Mouse (Mus musculus) embryonic stem cell, embryonic (primary cell): Measurements from ENCODE around the gene Cd82.

Experiments used
- CTCF ChIA-PET, 4 experiments: fragments of 300-600 bp in 2 of 4; fragments of 350-600 bp in 2 of 4; sonication (Branson Sonifier 250); formaldehyde crosslinking; loops; one replicate each; lab custom pipeline; 2022; ENCODE audit warnings: inconsistent platforms in 2 of 4; lab: Charles Lee
- POLR2A ChIA-PET, 4 experiments: fragments of 300-600 bp in 2 of 4; fragments of 350-600 bp in 2 of 4; sonication (Branson Sonifier 250); formaldehyde crosslinking; loops; one replicate each; lab custom pipeline; 2022; ENCODE audit warnings: antibody characterized with exemption in 4 of 4, inconsistent platforms in 1 of 4; lab: Charles Lee

Cd82 gene

GRCm38 (mm10) chr2:93475040-93475439 is 12.1 kb upstream of the Cd82 start:
- ChIA-PET POLR2A (interaction anchor here in 2 of 4 experiments (0.6 to 1.3 kb wide), 4 partner anchors 13 to 310 kb away, joined by 3 to 6 read pairs (median 4); no protein-coding TSS in a partner anchor), CTCF (interaction anchor here (0.5 to 14.9 kb wide), 65 partner anchors 9 to 788 kb away, joined by 3 to 519 read pairs (median 4); partner anchors contain the start of genes Ext2 (in 2 of the 4) and Cd82 (in 1 of the 4))

DNA sequence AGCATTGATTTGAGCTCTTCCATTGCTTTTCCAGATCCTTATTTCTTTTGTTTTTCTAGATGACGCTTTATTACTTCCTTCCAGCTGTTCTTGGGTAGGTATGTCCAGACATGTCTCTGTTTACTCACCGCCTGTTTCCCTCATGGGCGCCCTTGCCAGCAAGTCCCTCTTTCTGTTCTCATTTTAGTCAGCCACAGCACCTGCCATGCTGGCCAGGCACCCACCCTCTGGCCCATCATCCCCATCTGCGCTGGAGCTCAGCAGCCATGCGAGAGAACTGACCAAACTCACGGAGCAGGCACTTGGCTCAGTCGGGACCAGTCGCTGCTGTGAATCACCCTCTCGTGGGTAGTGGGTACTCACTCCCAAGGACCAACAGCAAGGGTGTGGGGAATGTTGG is 11.0 kb upstream of the Cd82 start:
- ChIA-PET POLR2A (no interaction called here), CTCF (interaction anchor here in 2 of 4 experiments (1.5 to 14.9 kb wide), 5 partner anchors 55 to 338 kb away, joined by 5 to 519 read pairs (median 16); no protein-coding TSS in a partner anchor)

DNA sequence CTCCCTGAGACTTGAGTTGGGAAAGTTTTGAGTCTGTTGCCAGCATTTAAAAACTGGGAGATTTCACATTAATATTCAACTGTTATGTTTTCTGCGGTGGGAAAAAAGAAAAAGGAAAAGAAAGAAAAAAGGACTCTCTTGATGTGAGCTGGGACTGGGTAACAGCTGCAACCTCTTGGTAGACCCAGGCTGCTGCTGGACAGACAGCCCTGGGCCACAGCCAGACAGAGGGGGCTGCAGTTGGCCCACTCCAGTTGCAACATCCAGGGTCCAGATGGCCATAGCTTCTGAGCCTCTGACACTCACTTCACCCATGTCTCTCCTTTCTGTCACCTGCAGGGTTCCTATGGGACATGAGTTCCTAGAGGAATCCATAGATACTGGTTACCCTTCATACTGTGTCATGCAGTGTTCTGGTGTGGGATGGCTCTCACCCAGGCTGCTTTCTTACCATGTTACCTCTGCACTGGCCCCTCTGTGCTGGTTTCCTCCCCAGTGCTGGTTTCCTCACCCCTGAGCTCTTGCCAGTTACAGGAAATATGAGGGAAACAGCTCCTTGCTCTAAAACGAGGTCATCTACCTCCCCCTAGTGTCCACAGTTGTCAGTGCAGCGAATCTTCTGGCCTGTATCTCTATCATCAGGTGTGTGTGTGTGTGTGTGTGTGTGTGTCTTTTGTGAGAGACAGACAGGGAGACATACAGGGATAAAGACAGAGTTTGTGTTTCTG is 8.1 kb upstream of the Cd82 start:
- POLR2A ChIA-PET: interaction anchor here in 3 of 4 experiments (0.6 to 4.4 kb wide), 23 partner anchors 9 to 600 kb away, joined by 3 to 34 read pairs (median 3); partner anchors contain the start of gene Cd82 (in 1 of the 3)

GRCm38 (mm10) chr2:93470127-93470526 is 7.2 kb upstream of the Cd82 start:
- CTCF ChIA-PET: interaction anchor here (0.6 to 14.9 kb wide), 65 partner anchors 8 to 587 kb away, joined by 3 to 519 read pairs (median 6); partner anchors contain the start of genes Cd82 (in 1 of the 4), Ext2 (in 1 of the 4), Syt13 (in 1 of the 4) and Tspan18 (in 1 of the 4)
- POLR2A ChIA-PET: interaction anchor here in 3 of 4 experiments (0.6 to 4.4 kb wide), 23 partner anchors 8 to 316 kb away, joined by 3 to 34 read pairs (median 4); partner anchors contain the start of gene Cd82 (in 1 of the 3)

More for the DNA sequence above, 8.1 kb upstream of the Cd82 start:
- CTCF ChIA-PET: interaction anchor here (0.5 to 14.9 kb wide), 125 partner anchors 9 to 764 kb away, joined by 3 to 519 read pairs (median 4); partner anchors contain the start of genes Accs (in 1 of the 4), Cd82 (in 1 of the 4), Ext2 (in 1 of the 4) and Syt13 (in 1 of the 4)

GRCm38 (mm10) chr2:93469118-93469517 is 6.2 kb upstream of the Cd82 start:
- CTCF ChIA-PET: interaction anchor here (0.6 to 14.9 kb wide), 37 partner anchors 14 to 586 kb away, joined by 3 to 519 read pairs (median 6); partner anchors contain the start of genes Ext2 (in 1 of the 4) and Trp53i11 (in 1 of the 4)

GRCm38 (mm10) chr2:93466314-93466713 is 3.4 kb upstream of the Cd82 start:
- ChIA-PET CTCF (interaction anchor here in 1 of 4 experiments (1.4 to 14.9 kb wide), 2 partner anchors 9 to 48 kb away, joined by 5 to 519 read pairs; no protein-coding TSS in a partner anchor), POLR2A (no interaction called here)

More at GRCm38 (mm10) chr2:93469118-93469517, 6.2 kb upstream of the Cd82 start:
- POLR2A ChIA-PET: interaction anchor here in 2 of 4 experiments (1.0 to 4.4 kb wide), 10 partner anchors 9 to 554 kb away, joined by 3 to 34 read pairs (median 4); partner anchors contain the start of gene Syt13 (in 1 of the 2)

DNA sequence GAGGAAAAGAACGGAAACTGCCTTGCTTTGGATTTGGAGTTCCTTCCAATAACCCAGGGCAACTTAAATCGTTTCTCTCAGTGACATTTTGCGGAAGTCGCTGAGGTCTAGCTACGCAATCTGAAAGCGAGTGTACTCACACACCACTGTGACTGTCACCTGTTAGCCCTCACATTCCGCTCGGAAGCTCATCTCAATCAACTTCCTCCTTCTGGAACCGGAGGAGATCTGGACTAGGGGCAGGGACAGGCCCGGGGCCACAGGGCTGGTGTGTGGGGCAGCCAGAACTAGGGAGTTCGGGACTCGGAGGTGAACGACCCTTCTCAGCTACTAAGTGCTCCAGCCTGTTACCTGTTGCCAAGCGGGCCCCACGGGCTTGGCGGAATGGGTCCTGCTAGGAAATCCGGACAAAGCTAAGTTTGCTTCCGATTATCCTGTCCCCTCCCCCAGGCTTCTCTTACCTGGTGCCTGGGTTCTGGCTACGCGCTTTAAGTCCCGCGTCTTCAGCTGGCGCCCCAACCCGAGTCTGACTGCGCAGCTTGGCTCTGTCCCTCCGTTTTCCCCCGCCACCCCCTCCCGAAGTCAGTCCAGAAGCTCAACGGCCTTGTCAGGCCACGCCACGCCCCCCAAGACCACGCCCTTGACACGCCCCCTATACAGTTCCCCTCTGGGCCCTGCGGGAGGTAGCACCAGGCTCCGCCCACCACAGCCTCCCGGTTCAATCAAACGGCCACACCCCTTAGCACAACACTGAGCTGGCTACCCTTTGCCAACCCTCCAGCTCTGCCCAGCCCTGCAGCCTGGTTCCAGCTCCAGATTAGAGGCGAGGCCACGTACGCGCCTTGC is 848 bp downstream of the Cd82 start:
- ChIA-PET POLR2A (interaction anchor here in 3 of 4 experiments (0.6 to 2.8 kb wide), 38 partner anchors 8 to 944 kb away, joined by 3 to 26 read pairs (median 4); partner anchors contain the start of genes Accs (in 1 of the 3), Tspan18 (in 1 of the 3) and Ttc17 (in 1 of the 3)), CTCF (interaction anchor here (0.5 to 2.9 kb wide), 48 partner anchors 8 to 856 kb away, joined by 3 to 55 read pairs (median 5); partner anchors contain the start of genes Accsl (in 1 of the 4) and Trp53i11 (in 1 of the 4))

- POLR2A ChIA-PET: interaction anchor here in 2 of 4 experiments (1.6 to 2.8 kb wide), 9 partner anchors 10 to 32 kb away, joined by 3 to 26 read pairs (median 9); no protein-coding TSS in a partner anchor
Observed at GRCm38 (mm10) chr2:93460786-93461469, 2.0 kb downstream of the Cd82 start.

DNA sequence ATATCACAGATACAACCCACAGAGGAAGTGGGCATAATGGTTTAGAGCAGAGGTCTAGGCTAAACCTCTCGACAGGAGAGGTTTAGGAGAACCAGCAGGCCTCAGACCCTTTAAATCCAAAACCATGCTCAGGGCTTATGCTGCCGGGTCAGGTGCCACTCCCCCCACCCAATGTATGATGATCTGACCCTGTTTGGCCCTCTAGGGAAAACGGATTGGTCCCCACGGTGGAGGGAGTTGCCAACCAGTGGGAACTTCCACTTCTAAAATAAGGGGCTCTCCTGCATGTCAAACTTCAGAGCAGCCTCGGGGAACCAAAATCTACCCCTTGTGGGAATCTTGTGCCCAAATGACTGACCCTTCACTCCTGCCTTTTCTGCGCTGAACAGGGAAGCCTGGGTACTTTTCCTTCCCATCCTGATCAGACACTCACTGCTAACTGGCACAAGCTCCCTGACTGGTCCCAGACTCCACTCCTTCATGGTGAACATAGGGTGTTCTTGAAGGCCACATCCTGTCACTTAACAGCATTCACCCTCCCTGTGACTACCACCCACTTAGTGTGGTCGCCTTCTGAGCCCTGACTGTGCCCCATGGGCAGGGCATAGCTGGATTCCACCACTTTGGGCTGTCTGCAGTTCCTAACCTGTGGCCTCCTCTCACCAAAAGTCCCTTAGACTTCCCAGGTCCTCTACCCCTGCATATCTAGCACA is 3.6 kb downstream of the Cd82 start:
- ChIA-PET POLR2A (interaction anchor here in 2 of 4 experiments (1.3 to 1.6 kb wide), 2 partner anchors 12 to 31 kb away, joined by 3 read pairs; no protein-coding TSS in a partner anchor), CTCF (no interaction called here)

More at GRCm38 (mm10) chr2:93460786-93461469, 2.0 kb downstream of the Cd82 start:
- CTCF ChIA-PET: interaction anchor here in 3 of 4 experiments (1.1 to 2.9 kb wide), 10 partner anchors 9 to 250 kb away, joined by 3 to 55 read pairs (median 15); no protein-coding TSS in a partner anchor

DNA sequence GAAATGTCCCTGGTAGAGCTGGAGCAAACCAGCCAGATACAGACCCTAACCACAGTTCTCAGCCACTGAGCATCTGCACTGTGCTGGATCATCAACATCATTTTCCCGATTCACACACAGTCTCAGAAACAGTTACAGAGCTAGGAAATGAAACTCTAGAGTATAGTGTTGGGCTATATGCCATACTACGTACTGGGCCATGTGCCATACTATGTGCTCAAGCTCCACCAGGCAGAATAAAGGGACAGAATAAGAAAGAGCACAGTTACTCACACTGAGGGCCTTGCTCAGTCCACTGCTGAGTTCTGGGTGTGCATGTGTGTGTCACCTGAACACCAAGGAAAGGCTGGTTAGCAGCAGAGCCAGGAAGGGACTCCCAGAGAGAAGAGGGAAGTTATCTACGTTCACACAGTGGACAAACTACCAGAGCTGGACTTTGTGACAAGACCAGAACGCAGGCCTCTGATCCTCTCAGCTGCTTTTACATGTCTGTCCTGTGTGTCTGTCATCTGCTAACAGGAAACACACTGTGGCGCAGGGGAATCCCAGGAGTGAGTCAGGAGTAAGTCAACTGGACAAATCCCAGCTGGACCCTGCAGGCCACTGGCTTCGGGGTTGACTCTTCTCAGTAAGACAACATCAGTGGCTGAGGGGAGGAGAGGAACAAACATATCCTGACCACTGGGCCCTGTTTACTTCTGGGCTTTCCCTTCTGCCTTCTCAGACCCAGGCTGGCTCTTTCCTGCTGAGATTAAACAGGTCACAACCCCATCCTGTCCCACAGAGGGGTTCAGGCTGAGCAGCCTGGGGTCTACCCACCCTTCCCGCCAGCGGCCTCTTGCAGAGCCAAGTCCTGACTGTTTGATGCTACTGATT is 4.4 kb downstream of the Cd82 start:
- ChIA-PET CTCF (interaction anchor here in 3 of 4 experiments (0.5 to 1.3 kb wide), 3 partner anchors 12 to 328 kb away, joined by 3 to 4 read pairs (median 3); no protein-coding TSS in a partner anchor), POLR2A (interaction anchor here in 2 of 4 experiments (0.9 to 1.3 kb wide), 3 partner anchors 12 to 25 kb away, joined by 3 read pairs; no protein-coding TSS in a partner anchor)

DNA sequence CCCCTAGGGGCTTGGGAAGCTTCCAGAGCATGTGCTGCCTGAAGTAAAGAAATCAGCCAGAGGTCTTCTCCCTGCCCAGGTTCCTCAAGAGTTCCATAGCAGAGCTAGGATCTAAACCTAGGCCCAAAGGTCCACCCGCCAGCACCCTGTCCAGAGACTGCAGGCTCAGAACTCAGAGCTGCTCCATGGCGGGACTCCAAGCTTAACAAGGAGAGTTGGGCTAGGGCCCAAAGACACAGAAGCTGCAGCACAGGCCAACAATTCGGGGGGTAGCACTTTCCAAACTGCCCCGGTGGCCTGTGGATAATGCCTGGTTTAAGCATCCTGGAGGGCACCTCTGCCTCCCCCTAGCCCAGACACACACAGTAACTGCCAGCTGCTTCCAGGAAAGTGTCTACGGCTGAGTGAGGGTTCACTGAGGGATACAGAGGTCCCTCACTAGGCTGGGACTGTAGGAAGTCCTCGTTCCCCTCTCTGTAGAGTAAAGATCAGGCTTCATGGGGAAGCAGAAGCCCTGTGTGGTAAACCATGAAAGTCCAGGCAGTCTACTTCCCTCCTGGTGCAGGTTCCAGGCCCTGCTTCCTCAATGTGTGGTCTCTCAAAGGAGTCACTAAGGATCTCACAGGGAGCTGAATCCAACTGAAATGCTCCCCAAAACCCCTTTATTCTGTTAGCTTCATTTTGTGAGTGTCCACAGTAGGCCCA is 5.4 kb downstream of the Cd82 start:
- ChIA-PET CTCF (interaction anchor here in 3 of 4 experiments (0.5 to 1.3 kb wide), 5 partner anchors 11 to 375 kb away, joined by 3 to 7 read pairs (median 3); no protein-coding TSS in a partner anchor), POLR2A (interaction anchor here in 2 of 4 experiments (0.9 to 1.3 kb wide), 3 partner anchors 11 to 24 kb away, joined by 3 read pairs; no protein-coding TSS in a partner anchor)

- ChIA-PET CTCF (interaction anchor here in 3 of 4 experiments (0.6 to 1.2 kb wide), 7 partner anchors 14 to 987 kb away, joined by 3 to 5 read pairs (median 4); no protein-coding TSS in a partner anchor), POLR2A (interaction anchor here in 1 of 4 experiments (0.6 kb wide), 1 partner anchor 689 kb away, joined by 3 read pairs; no protein-coding TSS in a partner anchor)
Observed at GRCm38 (mm10) chr2:93456140-93456539, 6.8 kb downstream of the Cd82 start.

- POLR2A ChIA-PET: no interaction called here
- CTCF ChIA-PET: interaction anchor here in 3 of 4 experiments (0.9 to 1.4 kb wide), 3 partner anchors 15 to 34 kb away, joined by 3 to 5 read pairs (median 4); no protein-coding TSS in a partner anchor
Observed at GRCm38 (mm10) chr2:93454817-93455591, 7.9 kb downstream of the Cd82 start.
